In the genomic region with DNA sequence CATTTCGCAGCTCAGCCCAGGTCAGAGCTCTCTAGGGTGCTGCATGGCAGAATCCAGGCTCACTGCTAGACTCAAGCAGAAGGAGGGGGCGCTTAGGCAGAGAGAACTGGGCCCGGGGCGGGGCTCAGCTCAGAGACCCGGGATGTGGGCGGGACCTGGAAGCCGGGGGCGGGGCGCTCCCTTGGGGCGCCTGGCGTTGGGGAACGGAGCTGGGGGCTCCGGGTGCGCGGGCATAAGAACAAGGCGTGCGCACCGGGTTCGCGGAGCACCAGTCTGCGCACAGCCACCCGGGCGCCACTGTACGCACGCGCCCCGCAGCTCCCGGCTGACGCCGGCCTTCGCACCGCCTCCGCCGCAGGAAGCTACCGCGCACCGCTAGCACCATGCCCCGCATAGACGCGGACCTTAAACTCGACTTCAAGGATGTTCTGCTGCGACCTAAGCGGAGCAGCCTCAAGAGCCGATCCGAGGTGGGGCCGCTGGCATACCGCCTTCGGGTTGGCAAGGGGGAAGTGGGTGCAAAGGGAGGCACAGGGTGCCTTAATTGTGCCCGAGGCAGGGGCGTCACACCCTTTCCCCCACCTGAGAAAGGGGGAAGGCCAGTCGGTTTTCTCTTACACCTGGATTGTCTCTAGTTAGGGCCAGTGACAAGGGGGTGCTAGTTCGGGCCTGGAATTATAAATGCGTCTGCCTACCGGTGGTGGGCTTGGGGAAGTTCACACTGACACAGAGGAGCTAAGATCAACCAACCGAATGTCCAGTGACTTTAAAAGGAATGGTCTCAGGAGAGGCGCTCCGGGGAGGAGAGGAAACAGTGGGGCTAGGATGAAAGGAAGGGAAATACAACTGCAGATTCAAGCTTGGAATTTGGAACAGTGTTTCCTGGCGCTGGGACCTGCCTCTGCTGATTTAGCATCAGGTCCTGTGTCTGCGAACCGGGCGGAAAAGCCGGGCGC, we compare ENCODE assay signal across 8 mouse cellular contexts. TPM values are rescaled to one million over a fixed set of nuclear protein-coding genes. Genes with fewer than 3 reads are reported as not detected.
A peak's percentile ranks its signal among the peaks of the same experiment; 100 is the strongest.
DNase-seq lines count a peak whose midpoint lies in the region; ATAC-seq and TF ChIP-seq lines count a peak whose summit lies in the region.

Gene Gmpr, plus strand, starts transcription at position 171 of the 956 bp plus-strand sequence.

- 0 out of 2 replicates have a peak, but pooled peaks have one; percentile 17 for TF ChIP-seq POLR2A in limb, embryonic 14.5 days (IDR thresholded peaks at IDR 0.05; ENCODE audit: borderline replicate concordance, extremely low read depth, insufficient read depth, insufficient read length)

- peaks cover 12% of the 10 kb centered on the region; the same call in 1 of the 2 replicates for H3K4me1 ChIP-seq in limb, embryonic 14.5 days (ENCODE audit: control insufficient read depth, insufficient read depth, low read length)
- peaks cover 8% of the 10 kb centered on the region for H3K4me1 ChIP-seq in midbrain, embryonic 16.5 days (ENCODE audit: control insufficient read depth, insufficient read depth, low read length)

- peak; percentile 83 for ATAC-seq in limb, embryonic 14.5 days (ENCODE audit: low FRiP score, low read depth)
- ATAC-seq in midbrain, embryonic 16.5 days, result peak; percentile 90

- peak within 1 kb of the TSS; percentile 58 for H3K9ac ChIP-seq in limb, embryonic 14.5 days (ENCODE audit: low read depth, low read length, severe bottlenecking)
- peak within 1 kb of the TSS; percentile 81 for H3K9ac ChIP-seq in midbrain, embryonic 16.5 days (ENCODE audit: low read depth, low read length)

- H3K9me3 ChIP-seq in limb, embryonic 14.5 days (ENCODE audit: control insufficient read depth, low read length), result no peaks in the 10 kb centered on the region
- no peaks in the 10 kb centered on the region for H3K9me3 ChIP-seq in midbrain, embryonic 16.5 days (replicated peaks; ENCODE audit: control insufficient read depth, low read length, poor library complexity, severe bottlenecking)

- peak within 1 kb of the TSS; percentile 95 for H3K4me2 ChIP-seq in limb, embryonic 14.5 days (replicated peaks; ENCODE audit: low read depth, low read length, severe bottlenecking)
- H3K4me2 ChIP-seq in midbrain, embryonic 16.5 days (ENCODE audit: low read length), result peak within 1 kb of the TSS; percentile 94

- H3K36me3 ChIP-seq in limb, embryonic 14.5 days (ENCODE audit: control insufficient read depth, insufficient read depth, low read length), result no peaks in the 10 kb centered on the region
- H3K36me3 ChIP-seq in midbrain, embryonic 16.5 days (ENCODE audit: control insufficient read depth, insufficient read depth, low read length), result no peaks in the 10 kb centered on the region
- no peaks in the 10 kb centered on the region for H3K36me3 ChIP-seq in splenic B cell, adult 2 months (ENCODE audit: control insufficient read depth, insufficient read depth, low read length, poor library complexity, severe bottlenecking)

- H3K27ac ChIP-seq in limb, embryonic 14.5 days (replicated peaks; ENCODE audit: low read depth, low read length), result no peak within 1 kb of the TSS
- H3K27ac ChIP-seq in midbrain, embryonic 16.5 days (ENCODE audit: low read length), result peak within 1 kb of the TSS; percentile 75

- peak; percentile 87 for DNase-seq in layer of hippocampus, adult 11-12 months (ENCODE audit: low spot score)
- DNase-seq in layer of hippocampus, adult 9-10 months (ENCODE audit: low spot score), result no peak
- DNase-seq in embryo, embryonic 9.5 days (ENCODE audit: extremely low spot score), result peak; percentile 78
- peak; percentile 81 to 82 for DNase-seq in heart, adult 18-20 months
- DNase-seq in kidney, adult 8-10 months, result peak; percentile 86 to 92
- peak; percentile 79 for DNase-seq in limb, embryonic 14.5 days (ENCODE audit: low spot score)
- DNase-seq in splenic B cell, adult 2 months (ENCODE audit: low read depth, low spot score), result peak; percentile 48

- peak within 1 kb of the TSS; percentile 52 for H3K4me3 ChIP-seq in limb, embryonic 14.5 days (replicated peaks; ENCODE audit: low read length)
- peak within 1 kb of the TSS; percentile 66 for H3K4me3 ChIP-seq in midbrain, embryonic 16.5 days (ENCODE audit: low read depth, low read length)

- H3K27me3 ChIP-seq in limb, embryonic 14.5 days (ENCODE audit: control insufficient read depth, insufficient read depth, low read length), result no peaks in the 10 kb centered on the region
- no peaks in the 10 kb centered on the region for H3K27me3 ChIP-seq in midbrain, embryonic 16.5 days (ENCODE audit: control insufficient read depth, insufficient read depth, low read depth, low read length)
- H3K27me3 ChIP-seq in splenic B cell, adult 2 months (ENCODE audit: control insufficient read depth, insufficient read depth, low read length, poor library complexity, severe bottlenecking), result no peaks in the 10 kb centered on the region

- 1% methylated on average over 62 of the region's 63 CpGs for WGBS in limb, embryonic 14.5 days
- WGBS in midbrain, embryonic 16.5 days, result 1% methylated on average over 51 of the region's 63 CpGs

RNA-seq across cellular contexts. Expression of gene Gmpr, which starts in this region (rescaled TPM):
- total RNA-seq in heart, adult 18-20 months (2021), result 100 to 1,000 TPM; 149 to 156 TPM
- 21.3 and 22.1 TPM in 2 replicates for polyA plus RNA-seq in limb, embryonic 14.5 days (2012; rRNA removed)
- 27.7 and 36.8 TPM in 2 replicates for polyA plus RNA-seq in limb, embryonic 14.5 days (2014; fragmentation: Nextera tagmentation; extraction: Ambion mirVana)
- 25.0 and 33.8 TPM in 2 replicates for polyA plus RNA-seq in midbrain, embryonic 16.5 days (2015; fragmentation: Nextera tagmentation; extraction: Ambion mirVana)
